Mouse (Mus musculus) liver, embryonic 14.5 days (tissue): ENCODE data around the gene Slc1a2. TPM values are rescaled to one million over a fixed set of nuclear protein-coding genes. Genes with fewer than 3 reads are reported as not detected.
A peak's percentile ranks its signal among the peaks of the same experiment; 100 is the strongest.

Experiments
- ATAC-seq: fragments of 200-750 bp; cut with Nextera tagmentation; 2 replicates; pipeline ENCODE4 v1.8.0; 2017; ENCODE audit warnings: moderate number of reproducible peaks, mild to moderate bottlenecking, moderate library complexity; ENCODE audit not compliant: insufficient read depth
- DNase-seq, 3 experiments: peaks; one replicate each; pipeline ENCODE4 v3.0.0-alpha.2; 2012 to 2013; ENCODE audit warnings: low read depth in 3 of 3, low spot score in 3 of 3
- H3K27ac ChIP-seq: fragments of 300-500 bp; sonication (generic); 2 replicates; pipeline ENCODE4 v1.5.1; 2014; ENCODE audit warnings: moderate library complexity, mild to moderate bottlenecking, control low read depth, inconsistent platforms
- H3K27me3 ChIP-seq: fragments of 300-500 bp; sonication (generic); 2 replicates; pipeline ENCODE4 v1.6.1; 2014; ENCODE audit warnings: mild to moderate bottlenecking, low read length, moderate library complexity; ENCODE audit not compliant: control insufficient read depth, insufficient read depth
- H3K36me3 ChIP-seq: fragments of 300-500 bp; sonication (generic); replicated peaks from 2 replicates; pipeline ENCODE4 v1.6.1; 2014; ENCODE audit warnings: low read depth; ENCODE audit not compliant: control insufficient read depth, insufficient read depth
- H3K4me1 ChIP-seq, 2 experiments: fragments of 200-500 bp in 1 of 2; fragments of 300-500 bp in 1 of 2; sonication (generic) in 1 of 2; replicated peaks; 2 replicates each; pipeline ENCODE4 v1.6.1; 2012 to 2014; ENCODE audit warnings: antibody characterized with exemption in 1 of 2, inconsistent platforms in 1 of 2, low read length in 1 of 2; ENCODE audit not compliant: control insufficient read depth in 2 of 2, insufficient read depth in 2 of 2
- H3K4me2 ChIP-seq: fragments of 300-500 bp; sonication (generic); 2 replicates; pipeline ENCODE4 v1.6.1; 2014; ENCODE audit warnings: low read depth, mild to moderate bottlenecking, control low read depth, moderate library complexity
- H3K4me3 ChIP-seq, 2 experiments: fragments of 200-500 bp in 1 of 2; fragments of 300-500 bp in 1 of 2; sonication (generic) in 1 of 2; 2 replicates each; pipeline ENCODE4 v1.5.1; 2012 to 2014; ENCODE audit warnings: low read depth in 2 of 2, low read length in 2 of 2, mild to moderate bottlenecking in 2 of 2, control low read depth in 1 of 2, inconsistent platforms in 1 of 2, moderate library complexity in 1 of 2; ENCODE audit not compliant: insufficient read depth in 1 of 2
- H3K9ac ChIP-seq: fragments of 300-500 bp; sonication (generic); replicated peaks from 2 replicates; pipeline ENCODE4 v1.6.1; 2014; ENCODE audit warnings: mild to moderate bottlenecking, control low read depth, moderate library complexity
- H3K9me3 ChIP-seq: fragments of 300-500 bp; sonication (generic); 2 replicates; pipeline ENCODE4 v1.6.1; 2016; ENCODE audit warnings: low read length, mixed read lengths; ENCODE audit not compliant: control insufficient read depth
- CTCF ChIP-seq: IDR thresholded peaks from 2 replicates; pipeline ENCODE4 v1.5.1; 2016; ENCODE audit warnings: antibody characterized with exemption, low read depth, control low read depth
- EP300 ChIP-seq: IDR thresholded peaks from 2 replicates; pipeline ENCODE4 v1.6.1; 2016; ENCODE audit warnings: antibody characterized with exemption, low read depth
- WGBS: fragments of 180-500 bp; shearing (Covaris S2); extraction: QIAGEN DNeasy Blood & Tissue Kit; methylation state at CpG from one replicate; pipeline ENCODE4 v1.1.7; 2014; ENCODE audit not compliant: insufficient replicate concordance; 5-methylcytosine and 5-hydroxymethylcytosine counted together
- polyA plus RNA-seq, 2 experiments: library from polyadenylated mRNA; depleted of rRNA in 1 of 2; stranded (reverse) in 1 of 2; unstranded in 1 of 2; fragments of >200 nt; fragmentation: Nextera tagmentation in 1 of 2; extraction: Ambion mirVana in 1 of 2; gene quantifications; 2 replicates each; pipeline versions ENCODE4 v1.2.1 to v1.2.3; 2012 to 2014

Slc1a2 gene
- polyA plus RNA-seq, 2 experiments, result 0.29 to 1.0 TPM

GRCm38 (mm10) chr2:102674582-102674981 lies 16.1 kb downstream of the Slc1a2 start:
- no peak overlapping the region for H3K9ac ChIP-seq
- H3K27ac ChIP-seq, result no peak overlapping the region
- TF ChIP-seq EP300, result no peak
- TF ChIP-seq CTCF, result no peak
- no peaks in the 10 kb centered on the region for H3K27me3 ChIP-seq
- H3K4me2 ChIP-seq, result no peak overlapping the region
- no peaks in the 10 kb centered on the region for H3K9me3 ChIP-seq
- 43% methylated on average over 2 of the region's 2 CpGs for WGBS
- no peaks in the 10 kb centered on the region for H3K4me1 ChIP-seq
- DNase-seq (no peak), ATAC-seq (no peak)
- H3K4me3 ChIP-seq, result no peak overlapping the region
- no peaks in the 10 kb centered on the region for H3K36me3 ChIP-seq

- TF ChIP-seq CTCF, result peak; percentile 84
- no peak for TF ChIP-seq EP300
- no peak overlapping the region for H3K27ac ChIP-seq
- H3K36me3 ChIP-seq, result no peaks in the 10 kb centered on the region
- no peak overlapping the region for H3K4me3 ChIP-seq
- no peak overlapping the region for H3K9ac ChIP-seq
- DNase-seq, result peak in 2 of 3 experiments; percentile 3 to 6
- 51% methylated on average over 6 of the region's 6 CpGs for WGBS
- H3K4me2 ChIP-seq, result no peak overlapping the region
- no peaks in the 10 kb centered on the region for H3K9me3 ChIP-seq
- ATAC-seq, result no peak
- no peaks in the 10 kb centered on the region for H3K4me1 ChIP-seq
- H3K27me3 ChIP-seq, result no peaks in the 10 kb centered on the region
Measured at GRCm38 (mm10) chr2:102675275-102675674, 16.8 kb downstream of the Slc1a2 start.

GRCm38 (mm10) chr2:102676716-102677312 lies 18.4 kb downstream of the Slc1a2 start:
- no peak for TF ChIP-seq CTCF
- no peak for TF ChIP-seq EP300
- no peak overlapping the region for H3K9ac ChIP-seq
- DNase-seq (no peak), ATAC-seq (no peak)
- no peaks in the 10 kb centered on the region for H3K9me3 ChIP-seq
- WGBS, result 70% methylated on average over 9 of the region's 9 CpGs
- no peak overlapping the region for H3K27ac ChIP-seq
- no peak overlapping the region for H3K4me3 ChIP-seq
- no peaks in the 10 kb centered on the region for H3K36me3 ChIP-seq
- no peaks in the 10 kb centered on the region for H3K4me1 ChIP-seq
- H3K4me2 ChIP-seq, result no peak overlapping the region
- H3K27me3 ChIP-seq, result no peaks in the 10 kb centered on the region

GRCm38 (mm10) chr2:102677400-102677799 lies 18.9 kb downstream of the Slc1a2 start:
- Histone ChIP-seq H3K27ac (no peak overlapping the region), H3K9ac (no peak overlapping the region), H3K4me2 (no peak overlapping the region), H3K9me3 (no peaks in the 10 kb centered on the region), H3K4me3 (no peak overlapping the region), H3K4me1 (no peaks in the 10 kb centered on the region), H3K36me3 (no peaks in the 10 kb centered on the region), H3K27me3 (no peaks in the 10 kb centered on the region)
- WGBS, result 50% methylated on average over 6 of the region's 6 CpGs
- DNase-seq (no peak), ATAC-seq (no peak)
- TF ChIP-seq CTCF (no peak), EP300 (no peak)

- H3K9me3 ChIP-seq, result no peaks in the 10 kb centered on the region
- H3K4me1 ChIP-seq, result no peaks in the 10 kb centered on the region
- no peak overlapping the region for H3K4me3 ChIP-seq
- no peak for ATAC-seq
- WGBS, result 62% methylated on average over 7 of the region's 7 CpGs
- H3K4me2 ChIP-seq, result no peak overlapping the region
- DNase-seq, result no peak
- H3K27ac ChIP-seq, result no peak overlapping the region
- H3K36me3 ChIP-seq, result no peaks in the 10 kb centered on the region
- no peak overlapping the region for H3K9ac ChIP-seq
- H3K27me3 ChIP-seq, result no peaks in the 10 kb centered on the region
- TF ChIP-seq EP300 (no peak), CTCF (no peak)
Measured at GRCm38 (mm10) chr2:102681351-102681750, 22.9 kb downstream of the Slc1a2 start.
